Mouse (Mus musculus) bone marrow, adult 2 months (tissue): ENCODE results near the gene Srebf2.

Experiments
- CTCF ChIP-seq: fragments of 200-500 bp; IDR thresholded peaks from 2 replicates; pipeline ENCODE4 v1.5.1; 2011; ENCODE audit warnings: low read length, control low read depth; ENCODE audit not compliant: control insufficient read depth, insufficient read depth
- POLR2A ChIP-seq: fragments of 200-500 bp; IDR thresholded peaks from 2 replicates; pipeline ENCODE4 v1.6.1; 2011; ENCODE audit warnings: low read depth, mild to moderate bottlenecking, control low read depth, low read length, borderline replicate concordance; ENCODE audit not compliant: control insufficient read depth

DNA sequence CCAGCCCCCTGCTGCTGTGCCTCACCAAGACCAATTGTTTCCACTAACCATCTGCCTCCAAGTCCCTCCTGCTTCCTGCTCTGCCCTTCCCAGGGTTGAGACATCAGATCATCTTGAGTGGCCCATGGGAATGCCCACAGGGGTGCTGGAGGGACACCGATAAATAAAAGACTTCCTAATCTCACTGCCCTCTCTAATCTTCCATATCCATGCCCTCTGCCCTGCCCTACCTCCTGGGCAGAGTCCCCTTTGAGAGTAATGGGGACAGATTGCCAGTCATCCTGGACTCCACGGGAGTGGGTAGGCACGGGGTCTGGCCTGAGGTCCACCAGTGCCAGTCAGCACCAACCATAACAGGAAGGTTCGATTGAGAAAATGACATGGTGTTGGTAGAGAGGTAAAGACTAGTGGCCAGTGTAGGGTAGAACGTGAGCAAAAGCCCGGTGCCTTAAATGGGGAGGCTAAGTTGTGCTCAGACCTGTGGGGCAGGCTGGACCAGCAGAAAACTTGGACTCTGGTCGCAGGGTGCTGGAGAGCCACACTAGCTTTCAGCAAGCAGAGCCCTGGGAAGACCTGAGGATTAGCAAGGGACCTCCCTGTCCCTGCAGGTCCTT lies 77.7 kb downstream of the Srebf2 start:
- TF ChIP-seq CTCF, result no peak
- TF ChIP-seq POLR2A, result no peak
